Mouse (Mus musculus) kidney, embryonic 14.5 days (tissue): ENCODE measurements around the gene Ccdc47. TPM values are rescaled to one million over a fixed set of nuclear protein-coding genes. Genes with fewer than 3 reads are reported as not detected.

Source experiments
- ATAC-seq: fragments of 200-750 bp; cut with Nextera tagmentation; 2 replicates; pipeline ENCODE4 v1.8.0; 2017; ENCODE audit warnings: moderate number of reproducible peaks, mild to moderate bottlenecking, moderate TSS enrichment, moderate library complexity; ENCODE audit not compliant: low FRiP score, low TSS enrichment
- H3K27ac ChIP-seq: fragments of 300-500 bp; sonication (generic); 2 replicates; pipeline ENCODE4 v1.5.1; 2014; ENCODE audit warnings: low read depth, mild to moderate bottlenecking, low read length, moderate library complexity, mixed read lengths
- H3K27me3 ChIP-seq: fragments of 300-500 bp; sonication (generic); 2 replicates; pipeline ENCODE4 v1.6.1; 2014; ENCODE audit warnings: mild to moderate bottlenecking, low read length; ENCODE audit not compliant: control insufficient read depth, insufficient read depth
- H3K36me3 ChIP-seq: fragments of 300-500 bp; sonication (generic); 2 replicates; pipeline ENCODE4 v1.6.1; 2014; ENCODE audit warnings: low read length, mixed read lengths; ENCODE audit not compliant: control insufficient read depth, insufficient read depth
- H3K4me1 ChIP-seq: fragments of 300-500 bp; sonication (generic); 2 replicates; pipeline ENCODE4 v1.6.1; 2014; ENCODE audit warnings: low read length, mixed read lengths; ENCODE audit not compliant: control insufficient read depth, insufficient read depth
- H3K4me2 ChIP-seq: fragments of 300-500 bp; sonication (generic); replicated peaks from 2 replicates; pipeline ENCODE4 v1.6.1; 2014; ENCODE audit warnings: low read depth, mild to moderate bottlenecking, low read length
- H3K4me3 ChIP-seq: fragments of 300-500 bp; sonication (generic); 2 replicates; pipeline ENCODE4 v1.5.1; 2014; ENCODE audit warnings: mild to moderate bottlenecking, low read length
- H3K9ac ChIP-seq: fragments of 300-500 bp; sonication (generic); 2 replicates; pipeline ENCODE4 v1.6.1; 2014; ENCODE audit warnings: low read depth, mild to moderate bottlenecking, low read length, moderate library complexity
- H3K9me3 ChIP-seq: fragments of 300-500 bp; sonication (generic); 2 replicates; pipeline ENCODE4 v1.6.1; 2016; ENCODE audit warnings: low read length; ENCODE audit not compliant: control insufficient read depth
- WGBS: fragments of 180-500 bp; shearing (Covaris S2); extraction: QIAGEN DNeasy Blood & Tissue Kit; methylation state at CpG from one replicate; pipeline ENCODE4 v1.1.7; 2014; 5-methylcytosine and 5-hydroxymethylcytosine counted together
- polyA plus RNA-seq: library from polyadenylated mRNA; unstranded; fragments of >200 nt; fragmentation: Nextera tagmentation; extraction: Ambion mirVana; gene quantifications from 2 replicates; pipeline ENCODE4 v1.2.1, GENCODE M21; 2014

Gene Ccdc47
- polyA plus RNA-seq, 1 experiment from 2014 or later = 60.3 TPM

- Histone ChIP-seq H3K9ac (no peak overlapping the region), H3K4me1 (no peaks in the 10 kb centered on the region), H3K4me3 (no peak overlapping the region), H3K9me3 (no peaks in the 10 kb centered on the region), H3K4me2 (no peak overlapping the region), H3K27ac (no peak overlapping the region), H3K36me3 (peaks cover 11% of the 10 kb centered on the region; the same call in 1 of the 2 replicates), H3K27me3 (no peaks in the 10 kb centered on the region)
- no peak for ATAC-seq
- WGBS = 28% methylated on average over 3 of the region's 3 CpGs
Measured at GRCm38 (mm10) chr11:106175081-106175480, 41.1 kb downstream of the Ccdc47 start.

- Histone ChIP-seq H3K27me3 (no peaks in the 10 kb centered on the region), H3K9ac (no peak overlapping the region), H3K9me3 (no peaks in the 10 kb centered on the region), H3K4me2 (no peak overlapping the region), H3K4me3 (no peak overlapping the region), H3K27ac (no peak overlapping the region), H3K4me1 (no peaks in the 10 kb centered on the region), H3K36me3 (peaks cover 11% of the 10 kb centered on the region; the same call in 1 of the 2 replicates)
- 61% methylated on average over 5 of the region's 5 CpGs for WGBS
- ATAC-seq = no peak
Measured at GRCm38 (mm10) chr11:106174372-106174771, 41.8 kb downstream of the Ccdc47 start.

GRCm38 (mm10) chr11:106173228-106173627 is 42.9 kb downstream of the Ccdc47 start:
- H3K9ac ChIP-seq = no peak overlapping the region
- H3K27me3 ChIP-seq = no peaks in the 10 kb centered on the region
- H3K36me3 ChIP-seq = peaks cover 7% of the 10 kb centered on the region; the same call in 1 of the 2 replicates
- no peak for ATAC-seq
- H3K9me3 ChIP-seq = no peaks in the 10 kb centered on the region
- H3K27ac ChIP-seq = no peak overlapping the region
- 85% methylated on average over 2 of the region's 2 CpGs for WGBS
- no peaks in the 10 kb centered on the region for H3K4me1 ChIP-seq
- H3K4me2 ChIP-seq = no peak overlapping the region
- H3K4me3 ChIP-seq = no peak overlapping the region

- Histone ChIP-seq H3K27ac (no peak overlapping the region), H3K4me2 (no peak overlapping the region), H3K9ac (no peak overlapping the region), H3K4me3 (no peak overlapping the region), H3K27me3 (no peaks in the 10 kb centered on the region), H3K9me3 (no peaks in the 10 kb centered on the region), H3K36me3 (peaks cover 23% of the 10 kb centered on the region), H3K4me1 (no peaks in the 10 kb centered on the region)
- ATAC-seq = no peak
- 80% methylated on average over 7 of the region's 7 CpGs for WGBS
Measured at GRCm38 (mm10) chr11:106170807-106171206, 45.3 kb downstream of the Ccdc47 start.

GRCm38 (mm10) chr11:106167435-106167834 is 48.7 kb downstream of the Ccdc47 start:
- peaks cover 47% of the 10 kb centered on the region for H3K36me3 ChIP-seq
- no peak overlapping the region for H3K27ac ChIP-seq
- H3K9me3 ChIP-seq = no peaks in the 10 kb centered on the region
- H3K4me2 ChIP-seq = no peak overlapping the region
- no peaks in the 10 kb centered on the region for H3K4me1 ChIP-seq
- 84% methylated on average over 5 of the region's 5 CpGs for WGBS
- no peak for ATAC-seq
- no peak overlapping the region for H3K9ac ChIP-seq
- H3K4me3 ChIP-seq = no peak overlapping the region
- no peaks in the 10 kb centered on the region for H3K27me3 ChIP-seq

GRCm38 (mm10) chr11:106164601-106165180 is 51.5 kb downstream of the Ccdc47 start:
- Histone ChIP-seq H3K9ac (no peak overlapping the region), H3K4me2 (no peak overlapping the region), H3K4me1 (peaks cover 11% of the 10 kb centered on the region; the same call in 1 of the 2 replicates), H3K9me3 (no peaks in the 10 kb centered on the region), H3K36me3 (peaks cover 40% of the 10 kb centered on the region), H3K27me3 (no peaks in the 10 kb centered on the region), H3K27ac (no peak overlapping the region), H3K4me3 (no peak overlapping the region)
- ATAC-seq = no peak
- 85% methylated on average over 16 of the region's 16 CpGs for WGBS

- no peak for ATAC-seq
- Histone ChIP-seq H3K4me1 (peaks cover 19% of the 10 kb centered on the region), H3K4me2 (no peak overlapping the region), H3K9ac (no peak overlapping the region), H3K4me3 (no peak overlapping the region), H3K36me3 (peaks cover 41% of the 10 kb centered on the region), H3K27ac (no peak overlapping the region), H3K9me3 (no peaks in the 10 kb centered on the region), H3K27me3 (no peaks in the 10 kb centered on the region)
- WGBS = 80% methylated on average over 4 of the region's 4 CpGs
Measured at GRCm38 (mm10) chr11:106163546-106163945, 52.6 kb downstream of the Ccdc47 start.

GRCm38 (mm10) chr11:106162237-106162636 is 53.9 kb downstream of the Ccdc47 start:
- no peak for ATAC-seq
- Histone ChIP-seq H3K9ac (no peak overlapping the region), H3K36me3 (peaks cover 45% of the 10 kb centered on the region), H3K27me3 (no peaks in the 10 kb centered on the region), H3K4me3 (no peak overlapping the region), H3K27ac (no peak overlapping the region), H3K9me3 (no peaks in the 10 kb centered on the region), H3K4me1 (peaks cover 24% of the 10 kb centered on the region), H3K4me2 (no peak overlapping the region)
- WGBS = 63% methylated on average over 2 of the region's 2 CpGs

GRCm38 (mm10) chr11:106160841-106161721 is 55.1 kb downstream of the Ccdc47 start, which contains the start of the genes Gm10840 and Limd2:
Gene Gm10840 (plus strand): TSS chr11:106160850.
Gene Limd2 (minus strand): TSS chr11:106160860.
- peaks cover 51% of the 10 kb centered on the region for H3K36me3 ChIP-seq

More at GRCm38 (mm10) chr11:106160841-106161721, 55.1 kb downstream of the Ccdc47 start, which contains the start of the genes Gm10840 and Limd2:
- no peaks in the 10 kb centered on the region for H3K27me3 ChIP-seq
- peak; percentile 29; the same call in 1 of the 2 replicates for ATAC-seq
- H3K4me3 ChIP-seq = peak within 1 kb of the TSS; percentile 86
- peak within 1 kb of the TSS; percentile 95 for H3K9ac ChIP-seq
- WGBS = 31% methylated on average over 22 of the region's 22 CpGs
- no peaks in the 10 kb centered on the region for H3K9me3 ChIP-seq
- peak within 1 kb of the TSS; percentile 96 for H3K27ac ChIP-seq
- H3K4me2 ChIP-seq = peak within 1 kb of the TSS; percentile 58
- peaks cover 24% of the 10 kb centered on the region for H3K4me1 ChIP-seq
